Mouse (Mus musculus): Measurements from ENCODE around the gene Zfp768.
A peak's percentile ranks its signal among the peaks of the same experiment; 100 is the strongest.
"Not testable (repeated sequence)": the region's sequence is repeated elsewhere in the genome, so short reads cannot be mapped to it uniquely, and the experiment has no call there.

The Zfp768 gene

GRCm38 (mm10) chr7:127345512-127346325 is at the start of gene Zfp768:
Gene Zfp768, minus strand, starts transcription at chr7:127345589.
- peak; percentile 78 for DNase-seq (ENCODE audit: low spot score)

GRCm38 (mm10) chr7:127393944-127394333 is 48.5 kb upstream of the Zfp768 start:
- DNase-seq (ENCODE audit: low spot score), result no peak

- peak; percentile 98 for DNase-seq (ENCODE audit: low spot score)
Measured at GRCm38 (mm10) chr7:127393157-127393943, 48.0 kb upstream of the Zfp768 start, which contains the start of gene E430018J23Rik. Gene E430018J23Rik, minus strand, starts transcription at chr7:127393629.

- DNase-seq (ENCODE audit: low spot score), result no peak
Measured at GRCm38 (mm10) chr7:127392251-127392824, 46.9 kb upstream of the Zfp768 start.

- no peak for DNase-seq (ENCODE audit: low spot score)
Measured at GRCm38 (mm10) chr7:127391538-127391937, 46.1 kb upstream of the Zfp768 start.

- no peak for DNase-seq (ENCODE audit: low spot score)
Measured at GRCm38 (mm10) chr7:127390306-127390705, 44.9 kb upstream of the Zfp768 start.

GRCm38 (mm10) chr7:127388201-127388600 is 42.8 kb upstream of the Zfp768 start:
- DNase-seq (ENCODE audit: low spot score), result not testable (repeated sequence)

GRCm38 (mm10) chr7:127386641-127387392 is 41.4 kb upstream of the Zfp768 start, which contains the start of gene 9130019O22Rik:
Gene 9130019O22Rik, minus strand, starts transcription at chr7:127387166.
- peak; percentile 89 for DNase-seq (ENCODE audit: low spot score)

GRCm38 (mm10) chr7:127385560-127385959 is 40.2 kb upstream of the Zfp768 start:
- DNase-seq (ENCODE audit: low spot score), result not testable (repeated sequence)

GRCm38 (mm10) chr7:127378310-127378921 is 33.0 kb upstream of the Zfp768 start:
- DNase-seq (ENCODE audit: low spot score), result no peak

GRCm38 (mm10) chr7:127375271-127376245 is 30.2 kb upstream of the Zfp768 start, which contains the start of gene Zfp747:
Gene Zfp747, minus strand, starts transcription at chr7:127376050.
- peak; percentile 93 for DNase-seq (ENCODE audit: low spot score)

- DNase-seq (ENCODE audit: low spot score), result not testable (repeated sequence)
Measured at GRCm38 (mm10) chr7:127371870-127372269, 26.5 kb upstream of the Zfp768 start.

- no peak for DNase-seq (ENCODE audit: low spot score)
Measured at GRCm38 (mm10) chr7:127371213-127371612, 25.8 kb upstream of the Zfp768 start.

GRCm38 (mm10) chr7:127366249-127366648 is 20.9 kb upstream of the Zfp768 start:
- DNase-seq (ENCODE audit: low spot score), result no peak

- DNase-seq (ENCODE audit: low spot score), result no peak
Measured at GRCm38 (mm10) chr7:127364166-127364565, 18.8 kb upstream of the Zfp768 start.

GRCm38 (mm10) chr7:127363475-127363921 is 18.1 kb upstream of the Zfp768 start:
- no peak for DNase-seq (ENCODE audit: low spot score)

GRCm38 (mm10) chr7:127362418-127362817 is 17.0 kb upstream of the Zfp768 start:
- not testable (repeated sequence) for DNase-seq (ENCODE audit: low spot score)

GRCm38 (mm10) chr7:127361449-127361848 is 16.1 kb upstream of the Zfp768 start:
- DNase-seq (ENCODE audit: low spot score), result no peak

- no peak for DNase-seq (ENCODE audit: low spot score)
Measured at GRCm38 (mm10) chr7:127360265-127360664, 14.9 kb upstream of the Zfp768 start.

GRCm38 (mm10) chr7:127358472-127358871 is 13.1 kb upstream of the Zfp768 start:
- no peak for DNase-seq (ENCODE audit: low spot score)
